Mouse (Mus musculus) left cerebral cortex, postnatal 4 days (tissue): Measurements from ENCODE around the gene Adamts16. TPM values are rescaled to one million over a fixed set of nuclear protein-coding genes. Genes with fewer than 3 reads are reported as not detected.
A peak's percentile ranks its signal among the peaks of the same experiment; 100 is the strongest.
"Not testable (repeated sequence)": the region's sequence is repeated elsewhere in the genome, so short reads cannot be mapped to it uniquely, and the experiment has no call there.

Experiments used
- DNase-seq: peaks from one replicate; pipeline ENCODE4 v3.0.0-alpha.2; 2022
- intact Hi-C: fragments of 180-260 bp; cut with DNase I; formaldehyde crosslinking; loops from one replicate; pipeline ENCODE4 v1.15.1; 2025
- total RNA-seq, 2 experiments: library from RNA; stranded (reverse); gene quantifications; 2 replicates each; pipeline ENCODE4 v1.2.3; 2021

Gene Adamts16
- 1 to 10 TPM; 5.2 TPM for total RNA-seq

- DNase-seq = peak; percentile 26
- intact Hi-C loops = loop anchor here (2.0 kb wide), 1 partner anchor 197 kb away; no protein-coding TSS in a partner anchor
These were observed at the start of gene Adamts16 for GRCm38 (mm10) chr13:70841421-70841904. Adamts16 (minus strand) TSS chr13:70841811.

DNA sequence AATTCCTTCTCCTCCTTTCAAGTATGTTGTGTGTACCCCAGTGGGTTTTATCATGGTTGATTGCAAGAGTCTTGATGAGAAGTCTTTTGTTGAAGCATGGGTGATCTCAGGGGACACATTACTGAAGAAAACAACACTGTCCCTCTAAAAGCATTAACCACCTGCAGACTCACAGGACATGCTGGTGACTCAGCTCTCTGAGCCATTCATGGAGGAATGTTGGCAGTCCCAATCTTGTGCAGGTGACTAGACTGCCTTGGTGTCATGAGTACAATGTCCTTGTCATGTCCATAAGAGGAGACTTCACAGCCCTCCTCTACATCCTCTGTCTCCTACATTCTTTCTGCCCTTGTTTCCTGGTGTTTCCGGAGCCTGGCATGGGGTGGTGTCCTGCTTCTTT is 45.5 kb upstream of the Adamts16 start:
- no peak for DNase-seq
- intact Hi-C loops = no loop called here

DNA sequence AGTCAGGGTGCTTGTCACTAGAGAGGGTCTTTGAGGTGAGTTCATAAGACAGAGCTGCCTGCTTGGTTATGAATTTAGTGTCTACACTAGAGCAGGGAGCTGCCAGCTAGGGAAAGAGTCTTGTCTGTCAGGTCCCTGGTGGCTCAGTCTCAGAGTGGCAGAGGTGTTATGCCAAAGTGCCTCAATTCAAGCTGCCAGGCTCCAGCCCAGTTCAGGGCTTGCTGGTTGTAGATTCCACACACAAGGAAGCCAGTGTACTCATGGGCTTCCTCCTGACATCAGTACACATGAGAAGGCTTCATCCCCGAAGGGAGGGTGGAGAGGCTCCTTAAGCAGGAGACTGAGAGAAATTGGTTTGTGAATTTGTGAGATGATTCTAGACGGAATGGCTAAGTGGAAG is 43.4 kb upstream of the Adamts16 start:
- intact Hi-C loops = no loop called here
- DNase-seq = peak; percentile 47

DNA sequence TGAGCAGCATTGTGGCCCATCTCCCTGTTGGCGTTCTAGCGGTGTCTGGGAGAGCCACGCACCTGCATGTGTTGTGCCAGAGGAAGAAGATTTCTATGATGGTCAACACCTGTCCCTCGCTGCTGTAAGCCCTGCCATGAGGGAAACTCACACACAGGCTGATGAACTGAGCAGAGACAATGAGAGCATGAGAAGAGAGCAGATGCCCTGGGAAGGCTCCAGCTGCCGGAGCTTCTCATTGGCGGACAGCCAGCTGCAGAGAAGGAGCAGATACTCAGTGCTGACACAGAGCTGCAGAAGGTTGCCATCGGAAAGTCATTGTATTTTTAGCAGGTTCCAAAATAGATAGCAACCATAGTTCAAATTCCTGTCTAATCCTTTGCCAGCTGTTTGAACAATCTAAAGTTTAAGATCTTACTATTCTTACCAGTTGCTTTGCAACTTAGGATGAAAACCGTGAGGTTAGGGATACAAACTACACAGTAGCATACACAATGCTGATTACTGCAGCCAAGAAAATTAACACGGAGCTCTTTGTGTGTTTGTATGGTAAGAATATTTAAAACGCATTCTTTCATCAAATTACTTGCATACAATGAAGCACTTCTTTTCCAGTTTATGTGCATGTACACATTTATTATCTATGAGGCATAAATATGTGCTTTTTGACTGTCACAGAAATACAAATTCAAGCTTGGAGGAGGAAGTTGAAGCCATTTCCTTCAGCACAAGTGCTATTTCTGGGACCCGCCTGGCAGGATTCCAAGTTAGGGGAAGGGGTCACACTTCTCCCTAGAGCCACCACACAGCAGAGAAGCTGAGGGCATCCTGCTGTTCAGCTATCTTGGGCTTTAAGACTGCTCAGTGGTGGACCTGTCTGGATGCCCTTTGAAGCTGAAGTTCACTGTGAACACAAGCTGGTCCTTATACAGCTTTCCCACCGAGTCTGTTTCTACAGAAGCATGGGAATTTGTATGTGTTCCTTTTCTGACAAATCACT is 42.6 kb upstream of the Adamts16 start:
- peak; percentile 94 for DNase-seq
- intact Hi-C loops = no loop called here

- intact Hi-C loops = not testable (repeated sequence)
These were observed 38.4 kb upstream of the Adamts16 start for GRCm38 (mm10) chr13:70879971-70880370.

GRCm38 (mm10) chr13:70877550-70877913 is 35.9 kb upstream of the Adamts16 start:
- DNase-seq = no peak
- intact Hi-C loops = no loop called here

More at GRCm38 (mm10) chr13:70879971-70880370, 38.4 kb upstream of the Adamts16 start:
- DNase-seq = not testable (repeated sequence)

GRCm38 (mm10) chr13:70876648-70877549 is 35.3 kb upstream of the Adamts16 start:
- intact Hi-C loops = no loop called here
- peak; percentile 72 for DNase-seq

DNA sequence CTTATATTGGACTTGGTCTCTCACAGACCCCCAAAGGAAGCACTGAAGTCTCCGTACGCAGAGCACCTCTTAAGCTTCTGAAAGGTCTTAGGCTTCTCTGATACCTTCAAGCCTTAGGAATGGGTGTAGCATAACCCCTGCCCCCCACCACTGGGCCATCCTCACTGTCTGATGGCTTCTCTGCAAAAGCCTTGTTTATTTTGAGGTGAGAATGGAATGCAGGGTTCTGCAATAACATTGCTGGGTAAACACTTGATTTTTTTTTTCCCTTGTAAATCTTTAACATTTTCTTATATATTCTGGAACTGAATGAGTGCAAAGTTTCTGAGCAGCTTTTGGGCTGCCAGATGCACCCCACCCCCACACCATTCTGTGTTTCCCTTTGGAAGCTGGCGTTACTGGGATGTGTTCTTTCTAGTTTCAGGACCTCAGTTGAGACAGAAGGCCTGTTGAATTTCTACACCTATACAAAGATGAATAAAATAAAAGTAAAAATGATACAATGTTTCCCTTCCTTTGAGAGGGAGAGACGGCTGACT is 33.9 kb upstream of the Adamts16 start:
- DNase-seq = no peak
- intact Hi-C loops = no loop called here

GRCm38 (mm10) chr13:70874741-70875140 is 33.1 kb upstream of the Adamts16 start:
- intact Hi-C loops = no loop called here
- no peak for DNase-seq

DNA sequence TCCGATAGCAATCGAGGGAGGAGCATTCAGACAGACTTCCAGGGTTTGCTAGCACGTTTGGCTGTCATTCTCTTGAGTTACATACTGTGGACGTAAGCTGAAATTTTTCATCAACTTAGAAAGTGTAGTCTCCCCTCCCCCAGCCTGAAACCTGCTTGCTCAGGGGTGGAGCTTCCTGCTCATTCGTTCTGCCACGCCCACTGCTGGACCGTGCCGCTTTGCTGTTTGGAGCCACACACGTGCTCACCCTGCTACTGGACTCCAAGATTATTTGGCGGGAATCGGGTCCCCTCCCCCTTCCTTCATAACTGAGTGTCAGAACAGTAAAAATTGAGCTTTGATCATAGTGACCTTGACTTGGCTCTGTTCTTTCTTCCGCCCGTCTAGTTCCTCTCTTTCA is 32.2 kb upstream of the Adamts16 start:
- intact Hi-C loops, DNase-seq: not testable (repeated sequence)

GRCm38 (mm10) chr13:70871049-70871448 is 29.4 kb upstream of the Adamts16 start:
- intact Hi-C loops = no loop called here
- peak; percentile 23 for DNase-seq

DNA sequence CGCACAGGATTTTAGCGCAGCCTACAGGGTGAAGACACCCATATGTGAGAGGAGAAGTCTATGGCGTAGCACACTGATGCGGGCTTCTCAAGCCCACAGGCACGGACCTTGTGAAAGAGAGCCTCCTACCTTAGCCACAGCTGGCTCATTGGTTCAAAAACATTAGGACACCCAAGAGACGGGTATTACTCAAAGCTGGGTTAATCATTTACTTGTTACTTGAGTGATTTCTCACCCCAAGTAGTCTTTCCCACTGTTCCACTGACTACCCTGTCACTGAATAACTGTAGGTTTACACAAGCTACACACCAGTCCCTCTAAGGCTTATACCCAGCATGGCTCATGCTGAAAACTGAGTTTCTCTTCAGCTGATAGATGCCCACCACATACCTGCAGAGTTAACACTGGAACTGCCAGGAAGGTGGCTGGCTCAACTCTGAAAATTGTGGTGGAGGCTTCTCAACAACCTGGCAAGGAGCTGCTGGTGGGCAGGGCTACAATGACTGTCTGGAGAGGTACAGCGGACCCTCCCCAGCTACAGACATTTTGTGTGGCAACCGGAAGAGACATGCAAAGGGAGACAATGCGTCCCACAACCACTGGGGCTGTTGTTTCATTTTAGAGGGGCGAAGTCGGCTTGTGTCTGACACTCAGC is 25.5 kb upstream of the Adamts16 start:
- intact Hi-C loops = no loop called here

GRCm38 (mm10) chr13:70865867-70866266 is 24.3 kb upstream of the Adamts16 start:
- DNase-seq = peak; percentile 36
- intact Hi-C loops = no loop called here

More for the DNA sequence above, 25.5 kb upstream of the Adamts16 start:
- no peak for DNase-seq

GRCm38 (mm10) chr13:70862162-70862908 is 20.7 kb upstream of the Adamts16 start:
- intact Hi-C loops = no loop called here
- no peak for DNase-seq

- DNase-seq = no peak
- intact Hi-C loops = no loop called here
These were observed 12.0 kb upstream of the Adamts16 start for GRCm38 (mm10) chr13:70853601-70854000.

DNA sequence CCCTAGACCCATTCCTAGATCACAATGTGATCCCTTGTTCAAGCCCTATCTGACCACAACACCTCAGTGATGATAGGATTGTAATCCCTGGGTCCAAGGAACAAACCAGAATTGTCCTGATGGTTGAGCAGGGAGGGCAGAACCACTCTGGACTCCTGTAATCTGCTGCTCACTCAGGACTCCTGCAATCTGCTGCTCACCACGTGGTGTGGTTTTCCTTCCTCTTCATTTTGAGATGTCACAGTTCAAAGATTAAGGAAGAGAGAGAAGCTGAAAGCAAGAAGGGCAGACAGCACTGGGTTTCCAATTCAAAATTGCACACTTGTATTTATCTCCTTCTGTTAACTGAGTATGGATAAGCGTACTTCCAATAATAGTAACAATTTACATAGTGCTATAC is 5.3 kb upstream of the Adamts16 start:
- intact Hi-C loops = no loop called here
- no peak for DNase-seq

GRCm38 (mm10) chr13:70845526-70845925 is 3.9 kb upstream of the Adamts16 start:
- DNase-seq = no peak
- intact Hi-C loops = no loop called here

DNA sequence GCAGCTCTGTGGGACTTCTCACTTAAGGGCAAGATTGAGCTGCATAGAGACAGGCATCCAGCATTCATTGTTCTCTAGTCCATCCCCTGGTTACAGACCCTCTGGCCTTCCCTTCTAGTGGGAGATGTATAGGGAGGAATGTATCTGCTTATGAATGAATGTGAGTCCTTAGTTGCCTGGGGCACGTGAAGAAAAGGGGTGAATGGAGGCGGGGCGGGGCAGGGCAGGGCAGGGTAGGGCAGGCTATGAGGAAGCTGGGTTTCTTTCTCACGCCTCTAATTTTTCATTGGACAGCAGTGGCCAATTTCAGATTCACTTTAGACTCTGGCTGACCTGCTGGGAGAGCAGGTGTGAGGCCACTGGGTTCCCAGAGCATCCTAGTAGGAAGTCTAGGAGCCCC is 515 bp upstream of the Adamts16 start:
- DNase-seq = no peak
- intact Hi-C loops = loop anchor here (2.0 kb wide), 1 partner anchor 161 kb away; no protein-coding TSS in a partner anchor

DNA sequence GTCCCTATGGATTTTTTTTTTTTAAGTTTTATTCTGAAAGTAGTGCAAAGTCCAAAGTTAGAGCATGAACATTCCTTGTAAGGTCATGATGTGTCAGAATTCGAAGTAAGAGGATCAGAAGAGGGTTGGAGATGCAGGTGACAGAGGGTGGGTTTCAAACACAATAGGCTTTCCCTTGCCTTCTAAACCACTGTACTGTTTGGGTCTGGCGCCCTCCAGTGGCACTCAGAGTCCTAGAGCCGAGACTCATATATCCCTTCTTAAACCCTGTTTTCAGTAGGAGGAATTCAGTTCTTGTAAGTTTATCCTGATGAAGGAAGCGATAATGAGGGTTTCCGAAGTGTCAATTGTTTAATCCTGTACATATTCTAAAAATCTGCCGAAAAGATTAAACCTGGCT is 1.4 kb downstream of the Adamts16 start:
- intact Hi-C loops = loop anchor here (2.0 kb wide), 1 partner anchor 195 kb away; no protein-coding TSS in a partner anchor
- peak; percentile 85 for DNase-seq
